Mouse (Mus musculus) CH12.LX (cell line): ENCODE results near the gene Btnl6.

ENCODE experiments used
- CTCF ChIP-seq, 2 experiments: IDR thresholded peaks in 1 of 2; conservative IDR thresholded peaks in 1 of 2; 2 replicates each; pipeline ENCODE4 v1.5.1; 2011 to 2012; ENCODE audit warnings: low read depth in 2 of 2, low read length in 2 of 2, improper control_type of control experiment in 1 of 2, inconsistent platforms in 1 of 2, mild to moderate bottlenecking in 1 of 2, moderate library complexity in 1 of 2
- E2F4 ChIP-seq: IDR thresholded peaks from 2 replicates; pipeline ENCODE4 v1.6.1; 2011; ENCODE audit warnings: low read depth, low read length, improper control_type of control experiment; ENCODE audit not compliant: insufficient replicate concordance
- EP300 ChIP-seq: IDR thresholded peaks from 2 replicates; pipeline ENCODE4 v1.6.1; 2011; ENCODE audit warnings: low read length, improper control_type of control experiment
- HCFC1 ChIP-seq: IDR thresholded peaks from 2 replicates; pipeline ENCODE4 v1.6.1; 2012; ENCODE audit warnings: low read depth, mild to moderate bottlenecking, inconsistent platforms, low read length, improper control_type of control experiment
- MXI1 ChIP-seq: IDR thresholded peaks from 2 replicates; pipeline ENCODE4 v1.6.1; 2011; ENCODE audit warnings: mild to moderate bottlenecking, low read depth, low read length, improper control_type of control experiment
- NELFE ChIP-seq: IDR thresholded peaks from 2 replicates; pipeline ENCODE4 v1.6.1; 2011; ENCODE audit warnings: low read depth, low read length, improper control_type of control experiment
- POLR2A ChIP-seq: IDR thresholded peaks from 2 replicates; pipeline ENCODE4 v1.6.1; 2011; ENCODE audit warnings: low read depth, mild to moderate bottlenecking, improper control_type of control experiment, low read length
- TCF12 ChIP-seq: IDR thresholded peaks from 2 replicates; pipeline ENCODE4 v1.6.1; 2014; ENCODE audit warnings: low read depth, mild to moderate bottlenecking, inconsistent platforms, low read length, improper control_type of control experiment
- UBTF ChIP-seq: IDR thresholded peaks from 2 replicates; pipeline ENCODE4 v1.6.1; 2012; ENCODE audit warnings: low read depth, mild to moderate bottlenecking, inconsistent platforms, low read length, improper control_type of control experiment, moderate library complexity

GRCm38 (mm10) chr17:34517795-34518194, 643 bp upstream of the Btnl6 start:
- no peak for TF ChIP-seq E2F4
- TF ChIP-seq MXI1, result no peak
- no peak for TF ChIP-seq TCF12
- no peak for TF ChIP-seq UBTF
- no peak for TF ChIP-seq HCFC1
- TF ChIP-seq POLR2A, result no peak
- no peak for TF ChIP-seq CTCF (conservative IDR thresholded peaks at IDR 0.05 in 1 of 2, IDR thresholded peaks at IDR 0.05 in 1 of 2; ENCODE audit: low read depth in 2 of 2, low read length in 2 of 2)
- no peak for TF ChIP-seq EP300
- TF ChIP-seq NELFE, result no peak
